Mouse (Mus musculus) gonadal fat pad, adult 2 months (tissue): ENCODE measurements around the gene Uts2. TPM values are rescaled to one million over a fixed set of nuclear protein-coding genes. Genes with fewer than 3 reads are reported as not detected.

Experiments used
- DNase-seq: peaks from one replicate; pipeline ENCODE4 v3.0.0-alpha.2; 2012; ENCODE audit warnings: low read depth
- polyA plus RNA-seq: library from polyadenylated mRNA; depleted of rRNA; stranded (reverse); fragments of >200 nt; gene quantifications from 2 replicates; pipeline ENCODE4 v1.2.3, GENCODE M21; 2012; rRNA removed

The Uts2 gene
- polyA plus RNA-seq = not detected in 2 replicates

DNA sequence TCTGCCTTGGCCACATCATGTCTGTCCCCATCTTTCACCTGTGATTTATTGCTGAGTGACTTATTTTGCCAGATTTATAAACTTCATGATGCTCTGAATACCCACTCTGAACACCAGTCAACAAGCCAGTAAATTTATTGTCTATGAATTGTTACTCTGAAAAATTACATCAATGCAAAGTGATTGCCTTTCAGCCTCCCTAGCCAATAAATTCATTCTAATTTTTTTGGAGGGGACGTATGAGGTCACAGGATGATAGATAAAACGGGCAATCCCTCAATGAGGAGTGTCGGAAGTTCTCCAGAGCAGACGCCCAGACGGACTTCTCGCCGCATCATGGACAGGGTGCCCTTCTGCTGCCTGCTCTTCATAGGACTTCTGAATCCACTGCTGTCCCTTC lies at the start of gene Uts2:
Uts2 (plus strand) TSS at position 301 of the 400 bp plus-strand sequence.
- DNase-seq = no peak

DNA sequence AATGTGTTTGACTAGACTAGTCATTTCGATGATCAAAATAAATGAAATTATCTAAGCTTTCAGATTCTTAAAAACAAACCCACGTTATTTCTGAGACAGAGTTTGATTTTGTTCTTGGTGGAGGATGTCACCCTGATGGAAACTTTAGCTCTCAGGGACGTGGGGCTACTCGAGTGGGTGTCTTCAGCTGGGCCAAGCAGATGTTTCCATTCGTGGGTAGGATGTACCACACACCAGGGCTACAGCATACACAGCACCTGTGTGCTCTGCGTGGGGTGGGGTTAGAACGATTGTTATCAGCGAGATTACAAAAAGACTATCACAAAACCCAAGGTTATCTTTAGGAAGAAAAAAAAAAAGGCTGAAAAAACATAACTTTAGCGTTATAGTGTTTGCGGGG lies 45.9 kb upstream of the Uts2 start:
- no peak for DNase-seq

DNA sequence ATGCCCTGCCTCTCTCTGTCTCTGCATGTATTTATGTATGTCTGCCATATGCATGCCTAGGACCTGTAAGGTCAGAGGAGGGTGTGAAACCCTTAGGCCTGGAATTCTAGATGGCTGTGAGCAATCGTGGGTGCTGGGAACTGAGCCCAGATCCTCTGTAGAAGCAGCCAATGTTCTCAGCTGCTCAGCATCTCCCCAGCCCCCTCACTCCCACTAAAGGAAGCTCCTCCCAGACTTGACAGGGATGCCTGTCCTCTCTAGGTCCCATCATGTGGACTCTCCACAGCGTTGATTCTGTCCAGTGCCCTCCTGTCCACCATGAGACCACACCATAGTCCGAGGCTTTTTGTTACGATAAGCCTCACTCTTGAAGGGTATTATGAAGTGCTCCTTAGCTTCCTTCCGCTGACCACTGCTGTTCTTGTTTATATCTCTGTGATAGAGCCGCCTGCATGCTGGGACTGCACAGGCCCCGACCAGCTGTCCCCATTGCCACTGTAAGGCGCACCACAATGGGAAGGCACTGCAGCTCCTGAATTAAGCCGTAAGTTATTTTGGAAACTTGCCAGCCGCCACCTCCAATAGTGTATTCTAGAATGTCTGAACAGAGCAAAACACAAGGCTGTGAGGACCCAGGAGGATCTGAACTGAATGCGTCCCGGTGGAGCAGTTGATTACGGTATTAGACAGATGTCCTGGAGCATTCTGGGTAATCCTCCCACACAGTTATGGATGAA lies 40.4 kb upstream of the Uts2 start:
- DNase-seq = no peak

DNA sequence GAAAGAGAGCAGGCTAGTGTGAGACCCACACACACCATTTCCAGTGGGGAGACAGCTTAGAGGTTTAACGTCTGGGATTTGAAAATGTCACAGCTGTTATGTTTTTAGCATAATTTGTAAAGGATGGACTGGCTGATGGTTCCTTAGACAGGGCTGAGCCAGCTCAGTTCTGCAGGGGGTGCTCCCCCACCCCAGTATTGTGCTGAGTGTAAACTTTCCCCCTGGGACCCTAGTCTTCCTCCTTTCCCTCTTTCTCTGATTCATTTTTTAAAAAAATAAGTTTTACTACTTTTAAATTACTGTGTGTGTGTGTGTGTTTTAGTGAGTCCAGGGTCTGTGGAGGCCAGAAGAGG lies 39.8 kb upstream of the Uts2 start:
- DNase-seq = no peak

DNA sequence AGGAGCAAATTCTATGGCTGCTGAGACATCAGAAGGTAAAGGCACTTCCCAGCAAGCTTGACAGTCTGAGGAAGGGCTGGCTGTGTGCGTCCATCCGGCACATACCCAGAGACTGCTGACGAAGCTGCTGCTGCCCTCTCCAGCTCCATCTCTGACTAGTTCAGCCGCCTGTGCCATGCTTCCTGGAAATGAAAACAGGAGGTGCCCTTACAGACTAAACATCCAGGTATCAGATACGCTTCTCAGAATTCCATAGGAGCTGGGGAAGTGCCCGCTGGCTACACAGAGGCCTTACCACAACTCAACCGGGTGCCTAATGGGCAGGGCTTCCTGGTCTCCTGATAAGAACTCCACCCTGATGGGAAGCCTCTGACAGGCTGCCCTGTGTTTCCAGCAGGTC lies 38.4 kb upstream of the Uts2 start:
- DNase-seq = no peak

DNA sequence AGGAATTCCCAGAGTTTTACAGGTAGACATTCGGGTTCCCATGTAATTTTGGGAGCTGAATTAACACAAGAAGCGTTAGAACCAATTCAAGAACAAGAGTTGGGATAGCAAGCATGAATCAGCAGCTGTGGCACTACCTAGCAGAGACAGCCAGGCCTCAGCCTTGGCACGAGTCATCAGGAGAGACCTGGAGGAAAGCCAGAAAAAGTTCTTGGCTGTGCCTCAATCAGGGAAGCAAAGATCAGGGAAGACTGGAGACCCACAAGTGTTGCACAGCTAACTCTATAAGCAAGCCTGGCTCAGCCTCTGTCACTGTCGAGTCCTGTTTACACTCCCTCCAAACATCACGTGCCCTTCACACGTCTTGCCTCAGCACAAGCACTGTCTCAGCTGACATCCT lies 34.7 kb upstream of the Uts2 start:
- no peak for DNase-seq

DNA sequence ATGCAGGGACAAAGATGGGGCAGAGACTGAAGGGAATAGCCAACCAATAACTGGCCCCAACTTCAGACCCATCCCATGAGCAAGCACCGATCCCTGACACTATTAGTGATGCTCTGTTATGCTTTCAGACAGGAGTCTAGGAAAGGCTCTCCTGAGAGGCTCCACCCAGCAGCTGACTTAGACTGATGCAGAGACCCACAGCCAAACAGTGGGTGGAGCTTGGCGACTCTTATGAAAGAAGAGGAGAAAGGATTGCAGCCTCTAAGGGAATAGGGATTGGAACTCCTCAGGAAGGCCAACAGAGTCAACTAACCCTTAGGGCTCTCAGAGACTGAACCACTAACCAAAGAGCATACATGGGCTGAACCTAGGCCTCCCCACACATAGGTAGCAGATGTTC lies 33.2 kb upstream of the Uts2 start:
- DNase-seq = no peak

DNA sequence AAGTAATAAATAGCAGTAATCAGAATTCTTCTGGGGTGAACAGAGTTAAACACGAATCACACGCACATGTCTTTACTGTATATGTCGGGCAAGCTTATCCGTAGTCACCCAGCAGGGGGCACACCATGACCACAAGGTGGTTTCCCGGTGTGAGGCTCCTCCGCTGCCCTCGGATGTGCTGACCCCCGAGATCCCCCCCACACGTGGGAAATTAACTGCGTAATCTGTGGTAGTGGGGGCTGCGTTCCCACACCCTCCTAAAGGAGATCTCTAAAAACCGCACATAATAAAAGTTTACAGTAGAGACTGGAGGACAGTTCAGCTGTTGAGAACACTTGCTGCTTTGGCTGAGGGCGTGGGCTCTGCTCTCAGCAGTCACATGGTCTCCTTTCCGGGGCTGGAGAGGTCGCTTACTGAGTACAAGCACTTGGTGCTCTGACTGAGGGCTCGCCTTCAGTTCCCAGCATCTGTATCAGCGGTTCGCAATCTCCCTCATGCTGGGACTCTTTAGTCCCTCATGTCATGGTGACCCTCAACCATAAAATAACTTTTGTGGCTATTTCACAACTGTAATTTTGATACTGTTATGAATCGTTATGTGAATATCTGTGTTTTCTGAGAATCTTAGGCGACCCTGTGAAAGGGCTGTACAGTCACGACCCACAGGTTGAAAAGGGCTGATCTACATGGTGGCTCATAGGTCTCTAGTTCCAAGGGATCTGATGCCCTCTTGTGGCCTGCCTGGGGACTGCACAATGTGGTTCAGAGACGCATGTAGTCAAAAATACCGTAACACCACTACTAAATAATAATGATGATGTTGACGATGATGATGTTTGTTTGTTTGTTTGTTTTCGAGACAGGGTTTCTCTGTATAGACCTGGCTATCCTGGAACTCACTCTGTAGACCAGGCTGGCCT lies 32.0 kb upstream of the Uts2 start:
- no peak for DNase-seq

DNA sequence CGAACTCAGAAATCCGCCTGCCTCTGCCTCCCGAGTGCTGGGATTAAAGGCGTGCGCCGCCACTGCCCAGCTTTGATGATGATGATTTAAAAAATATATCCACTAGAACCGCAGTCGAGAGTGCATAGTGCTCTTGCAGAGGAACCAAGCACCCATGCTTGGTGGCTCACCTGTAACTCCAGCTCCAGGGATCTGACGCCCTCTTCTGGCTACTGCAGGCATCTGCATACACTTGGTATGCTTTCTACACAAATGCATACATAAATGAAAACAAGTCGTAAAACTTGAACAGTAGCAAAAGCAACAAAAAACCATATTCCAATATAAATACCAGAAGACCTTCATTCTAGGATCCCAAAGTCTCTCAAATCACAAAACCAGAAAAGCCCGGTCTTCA lies 31.3 kb upstream of the Uts2 start:
- DNase-seq = no peak

DNA sequence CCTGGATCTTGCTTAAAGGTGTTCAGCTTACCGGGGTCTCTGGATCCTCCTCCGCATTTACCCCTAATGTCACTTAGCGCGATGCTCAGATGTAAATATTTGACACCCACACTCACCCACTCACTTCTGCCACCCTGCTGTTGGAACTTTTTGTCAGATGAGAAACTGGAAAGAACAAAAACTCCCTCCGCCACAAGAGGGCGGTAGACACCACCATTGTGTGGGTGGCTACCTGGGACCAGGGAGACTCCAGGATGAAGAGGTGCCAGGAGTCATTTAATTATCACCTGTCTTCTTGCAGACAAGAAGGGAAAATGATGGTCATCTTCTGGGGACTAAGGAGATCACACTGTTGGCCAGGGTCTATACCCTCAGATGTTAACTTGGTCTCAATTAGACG lies 30.3 kb upstream of the Uts2 start:
- DNase-seq = no peak

DNA sequence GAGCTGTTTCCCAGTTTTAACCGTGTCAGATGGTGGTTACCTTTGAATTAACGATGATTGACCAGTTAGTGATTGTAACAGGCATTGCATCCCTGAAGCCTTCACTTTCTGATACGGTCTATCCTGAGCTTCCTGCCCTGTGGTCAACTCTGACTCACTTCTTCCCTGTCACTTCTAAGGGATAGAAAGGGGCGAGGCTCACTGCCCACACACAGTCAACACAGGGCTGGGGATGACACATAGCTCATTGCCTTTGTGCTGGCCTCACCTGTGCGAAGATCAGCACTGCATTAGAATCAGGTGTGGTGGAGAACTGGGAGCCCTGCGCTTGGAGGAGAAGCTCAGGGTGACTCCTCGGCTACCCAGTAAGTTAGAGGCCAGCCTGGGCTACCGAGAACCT lies 27.9 kb upstream of the Uts2 start:
- DNase-seq = no peak

DNA sequence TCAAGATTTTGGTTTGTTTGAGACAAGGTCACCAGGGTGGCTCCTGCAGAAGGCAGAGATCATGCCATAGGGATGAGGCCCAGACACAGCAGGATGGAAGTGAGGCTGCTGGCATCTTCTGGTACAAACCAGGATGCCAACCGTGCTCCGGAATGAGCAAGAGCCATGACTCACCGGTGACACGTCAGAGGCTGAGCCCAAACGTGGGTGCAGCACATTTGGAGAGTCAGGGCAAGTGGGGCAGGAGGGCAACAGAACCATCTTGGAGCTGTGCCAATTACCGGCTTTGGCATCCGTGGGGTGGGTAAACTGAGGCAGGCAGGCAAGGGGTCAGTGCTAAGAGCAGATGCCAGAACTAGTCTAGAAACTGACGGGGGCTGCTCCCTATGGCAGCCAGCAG lies 23.6 kb upstream of the Uts2 start:
- no peak for DNase-seq

DNA sequence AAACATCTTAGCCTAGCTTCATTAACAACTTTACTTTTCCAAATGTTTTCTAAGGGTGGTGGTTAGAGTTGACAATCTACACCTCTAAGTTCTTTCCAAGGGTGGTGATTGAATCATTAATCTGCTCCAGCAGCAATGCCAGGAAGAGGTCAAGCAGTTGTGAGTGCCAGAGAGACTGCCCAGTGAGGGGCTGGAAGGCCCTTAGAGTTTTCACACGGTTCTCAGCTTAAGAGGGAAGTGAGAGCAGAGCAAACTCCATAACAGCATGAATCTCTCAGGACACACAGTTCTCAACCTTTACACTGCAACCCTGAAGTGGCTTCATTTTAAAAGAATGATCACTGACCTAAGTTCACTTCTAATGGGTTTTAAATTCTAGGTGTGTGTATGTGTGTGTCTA lies 21.8 kb upstream of the Uts2 start:
- DNase-seq = no peak

DNA sequence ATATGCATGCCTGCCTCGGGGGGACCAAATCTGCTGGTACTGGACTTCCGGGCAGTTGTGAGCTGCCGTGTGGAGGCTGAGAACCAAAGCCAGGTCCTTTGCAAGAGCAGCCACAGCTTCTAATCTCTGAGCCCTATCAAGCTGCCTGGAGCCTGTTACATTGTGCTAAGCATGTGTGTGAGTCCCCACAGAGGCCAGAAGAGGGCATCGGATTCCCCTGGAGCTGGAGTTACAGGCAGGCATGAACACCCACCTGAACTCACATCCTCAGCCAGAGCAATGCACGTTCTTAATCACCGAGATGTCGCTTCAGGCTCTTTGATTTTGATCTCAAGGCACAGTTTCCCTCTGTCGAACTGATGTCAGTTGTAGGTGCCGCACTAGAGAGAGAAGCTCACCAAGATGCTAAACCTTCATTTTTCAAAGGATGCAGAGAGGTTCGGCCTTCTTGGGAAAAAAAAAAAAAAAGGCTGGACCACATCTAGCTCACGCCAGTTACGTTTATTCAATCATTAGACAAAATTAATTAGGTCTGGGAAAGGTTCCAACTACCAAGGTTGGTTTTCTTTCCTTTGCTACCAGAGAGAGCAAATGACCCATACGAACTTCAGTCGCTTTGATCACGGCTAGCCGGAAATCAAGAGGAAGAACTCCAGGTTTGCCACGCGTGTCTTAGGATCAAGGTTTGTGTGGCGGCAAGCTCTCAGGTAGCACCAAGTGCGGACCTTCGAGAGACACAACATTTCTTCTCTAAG lies 18.6 kb upstream of the Uts2 start:
- DNase-seq = no peak

DNA sequence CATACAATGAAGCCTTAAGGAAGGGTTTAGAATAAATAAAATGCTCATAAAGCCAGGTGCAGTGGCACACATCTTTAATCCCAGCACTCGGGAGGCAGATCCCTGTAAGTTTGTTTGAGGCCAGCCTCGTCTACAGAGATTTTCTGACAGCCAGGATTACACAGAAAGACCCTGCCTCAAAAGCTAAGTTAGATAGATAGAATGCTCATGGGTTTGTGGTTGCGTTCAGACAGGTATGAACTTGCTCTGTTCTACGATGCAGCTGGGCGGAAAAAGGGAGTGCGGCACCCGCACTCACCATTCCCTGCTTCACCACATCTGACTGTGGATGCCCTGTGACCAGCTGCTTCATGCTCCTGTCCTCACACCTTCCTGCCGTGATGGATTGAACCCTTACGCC lies 17.4 kb upstream of the Uts2 start:
- no peak for DNase-seq

DNA sequence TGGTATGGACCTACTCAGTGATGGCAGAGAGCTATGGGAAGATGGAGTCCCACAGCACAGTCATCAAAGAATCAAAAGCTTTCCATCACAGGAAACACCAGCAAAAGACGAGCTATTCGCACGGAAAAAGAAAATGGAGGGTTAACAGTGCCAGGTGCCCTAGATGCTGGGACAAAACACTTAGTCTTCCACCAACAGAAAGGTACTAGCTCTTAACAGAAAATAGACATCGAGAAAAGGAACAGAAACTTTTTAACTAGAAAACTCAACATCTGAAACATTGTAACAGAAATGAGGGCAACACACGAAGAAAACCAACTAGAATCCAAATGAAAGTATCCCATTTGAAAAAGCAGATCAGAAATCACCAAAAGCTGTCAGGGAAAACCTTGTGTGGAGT lies 16.7 kb upstream of the Uts2 start:
- DNase-seq = no peak

DNA sequence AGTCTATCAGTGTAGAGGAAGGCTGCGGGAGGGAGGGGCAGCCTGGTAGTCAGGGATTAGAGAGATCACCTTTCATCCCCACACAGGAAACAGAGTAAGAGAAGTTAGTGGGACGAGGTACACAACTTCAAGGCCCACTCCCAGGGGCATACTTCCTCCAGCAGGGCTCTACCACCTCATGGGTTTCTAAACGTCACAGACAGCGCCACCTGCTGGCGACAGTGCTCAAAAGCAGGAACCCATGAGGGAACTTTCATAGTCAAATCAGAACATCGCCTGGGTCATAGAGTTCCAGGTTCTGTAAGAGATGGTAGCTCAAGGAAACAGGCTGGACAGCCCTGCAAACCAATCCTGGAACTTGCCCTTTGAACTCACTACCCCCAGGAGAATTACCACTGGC lies 6.7 kb upstream of the Uts2 start:
- no peak for DNase-seq

DNA sequence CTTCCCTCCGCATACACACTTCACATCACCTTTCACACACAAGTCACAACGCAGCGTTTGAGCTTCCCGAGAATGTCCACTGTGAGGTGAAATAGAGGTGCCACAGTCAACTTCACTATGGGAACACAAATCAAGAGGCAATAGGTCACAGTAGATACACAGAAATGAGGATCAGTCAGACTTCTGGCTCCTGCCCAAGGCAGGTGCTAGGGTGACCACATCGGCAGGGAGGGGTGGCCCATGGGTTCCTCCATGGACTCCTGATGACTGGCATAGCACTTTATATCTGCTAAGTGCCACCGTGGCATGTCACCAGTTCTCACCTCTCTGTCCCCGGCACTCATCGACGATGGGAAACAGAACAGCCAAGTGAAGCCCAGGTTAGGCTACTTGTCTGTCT lies 1.7 kb downstream of the Uts2 start:
- DNase-seq = no peak

DNA sequence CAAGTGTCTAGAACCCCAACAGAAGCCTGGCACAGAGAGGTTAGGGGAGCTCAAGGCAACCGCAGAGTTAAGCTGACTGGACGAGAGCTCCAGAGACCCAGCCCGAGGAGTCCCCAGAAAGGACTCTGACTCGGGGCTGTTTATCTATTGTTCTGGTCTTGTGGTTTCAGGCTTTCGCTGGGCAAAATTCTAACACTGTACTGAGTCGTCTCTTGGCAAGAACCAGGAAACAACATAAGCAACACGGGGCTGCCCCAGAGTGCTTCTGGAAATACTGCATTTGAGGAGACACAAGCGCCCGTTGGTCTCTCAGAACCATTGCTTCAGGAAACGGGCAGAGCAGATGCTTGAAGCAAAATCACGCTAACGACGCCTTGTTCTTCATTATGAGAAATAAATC lies 4.5 kb downstream of the Uts2 start:
- no peak for DNase-seq

DNA sequence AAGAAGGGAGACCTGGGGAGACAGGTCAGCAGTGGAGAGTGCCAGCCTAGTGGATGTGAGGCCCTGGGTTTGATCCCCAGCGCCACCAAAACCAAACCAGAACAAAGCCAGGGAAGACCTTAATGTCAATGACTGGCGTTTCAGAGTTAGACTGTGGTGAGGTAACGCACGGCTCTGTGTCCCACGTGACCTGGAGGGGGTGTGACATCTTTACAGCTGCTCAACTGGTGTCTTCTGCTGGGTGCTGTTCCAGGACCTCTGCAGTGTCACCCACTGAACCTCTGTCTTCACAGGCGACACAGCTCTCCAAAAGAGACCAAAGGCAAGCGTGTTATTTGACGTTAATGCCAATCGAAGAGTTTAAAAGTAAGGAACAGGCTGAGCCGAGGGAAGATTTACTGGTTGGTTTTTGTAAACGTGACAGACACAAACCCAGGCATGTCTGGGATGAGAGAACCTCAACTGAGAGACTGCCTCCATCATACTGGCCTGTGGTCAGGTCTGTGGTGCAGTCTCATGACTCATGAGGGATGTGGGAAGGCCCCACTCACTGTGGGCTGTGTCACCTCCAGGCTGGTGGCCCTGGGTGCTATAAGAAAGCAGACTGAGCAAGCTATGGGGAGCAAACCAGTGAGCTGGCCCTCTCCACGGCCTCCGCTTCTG lies 8.9 kb downstream of the Uts2 start:
- DNase-seq = no peak

DNA sequence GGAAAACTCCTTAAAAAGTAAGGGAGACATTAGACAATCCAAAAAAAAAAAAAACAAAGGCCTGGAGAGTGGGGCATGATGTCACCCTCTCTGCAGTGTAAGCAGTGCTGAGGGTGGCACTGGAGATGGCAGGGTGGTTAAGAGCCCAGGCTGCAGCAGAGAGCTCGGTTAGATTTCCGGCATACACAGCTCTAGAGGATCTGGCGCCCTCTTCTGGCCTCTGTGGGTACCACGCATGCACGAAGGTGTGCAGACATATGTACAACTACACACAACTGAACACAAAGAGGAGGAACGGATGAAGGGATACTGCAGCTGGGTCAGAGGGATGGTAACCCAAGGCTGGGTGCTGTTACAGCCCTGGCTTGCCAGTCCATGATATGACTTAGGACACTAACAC lies 10.0 kb downstream of the Uts2 start:
- DNase-seq = no peak

DNA sequence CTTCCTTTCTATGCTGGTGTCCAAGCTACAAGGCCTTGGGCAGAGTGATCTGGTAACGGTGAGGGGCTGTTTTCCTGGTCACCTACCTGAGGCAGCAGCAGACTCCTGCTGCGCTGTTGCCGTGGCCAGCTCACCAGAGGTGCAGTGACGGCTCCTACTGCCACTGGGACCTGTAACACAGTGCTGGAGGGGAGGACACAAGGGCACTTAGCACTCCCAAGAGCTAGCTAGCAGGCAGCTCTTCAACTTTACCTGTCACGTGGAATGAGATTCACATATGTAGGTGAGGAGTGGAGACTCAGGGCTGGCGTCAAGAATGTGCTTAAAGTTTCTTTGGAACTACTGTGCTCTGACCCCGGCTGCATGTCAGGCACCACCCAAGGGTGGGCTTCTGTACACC lies 13.4 kb downstream of the Uts2 start:
- no peak for DNase-seq
